Mouse (Mus musculus) brown adipose tissue, adult 24 weeks (tissue): Measurements from ENCODE around the gene Arhgap24. TPM values are rescaled to one million over a fixed set of nuclear protein-coding genes. Genes with fewer than 3 reads are reported as not detected.
A peak's percentile ranks its signal among the peaks of the same experiment; 100 is the strongest.

Experiments used
- H3K27ac ChIP-seq: fragments of 200-500 bp; replicated peaks from 2 replicates; pipeline ENCODE4 v1.5.1; 2012; ENCODE audit warnings: low read depth, mild to moderate bottlenecking, low read length
- H3K4me1 ChIP-seq: fragments of 200-500 bp; 2 replicates; pipeline ENCODE4 v1.6.1; 2012; ENCODE audit warnings: low read length, mixed read lengths; ENCODE audit not compliant: control insufficient read depth, insufficient read depth, insufficient read length
- H3K4me3 ChIP-seq: fragments of 200-500 bp; 2 replicates; pipeline ENCODE4 v1.5.1; 2012; ENCODE audit warnings: low read depth, mild to moderate bottlenecking, low read length, moderate library complexity; ENCODE audit not compliant: insufficient read depth
- polyA plus RNA-seq: library from polyadenylated mRNA; stranded (reverse); fragments of >200 nt; gene quantifications from 2 replicates; pipeline ENCODE4 v1.2.4, GENCODE M21; 2012; ENCODE audit not compliant: missing spikeins, insufficient read depth, insufficient read length

Gene Arhgap24
- polyA plus RNA-seq, 1 experiment, result 28.3 TPM

DNA sequence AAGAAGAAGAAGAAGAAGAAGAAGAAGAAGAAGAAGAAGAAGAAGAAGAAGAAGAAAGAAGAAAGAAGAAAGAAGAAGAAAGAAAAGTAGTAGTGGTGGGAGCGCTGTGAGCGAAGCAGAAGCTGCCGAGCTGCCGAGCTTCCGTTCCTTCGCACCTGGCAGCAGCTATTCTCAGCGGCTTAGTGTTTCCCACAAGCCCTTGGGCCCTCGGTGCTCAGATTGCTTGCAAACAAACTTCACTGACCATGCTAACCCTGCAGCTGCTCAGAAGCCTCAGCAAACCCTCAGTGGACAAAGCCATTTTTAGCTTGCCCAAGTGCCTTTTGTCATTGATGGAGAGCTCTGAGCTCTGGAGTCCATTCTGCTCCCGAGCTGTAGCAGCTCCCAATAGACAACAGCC is 54.1 kb downstream of the Arhgap24 start:
- Histone ChIP-seq H3K27ac (no peak overlapping the region), H3K4me3 (no peak overlapping the region), H3K4me1 (peaks cover 5% of the 10 kb centered on the region; the same call in 1 of the 2 replicates)

DNA sequence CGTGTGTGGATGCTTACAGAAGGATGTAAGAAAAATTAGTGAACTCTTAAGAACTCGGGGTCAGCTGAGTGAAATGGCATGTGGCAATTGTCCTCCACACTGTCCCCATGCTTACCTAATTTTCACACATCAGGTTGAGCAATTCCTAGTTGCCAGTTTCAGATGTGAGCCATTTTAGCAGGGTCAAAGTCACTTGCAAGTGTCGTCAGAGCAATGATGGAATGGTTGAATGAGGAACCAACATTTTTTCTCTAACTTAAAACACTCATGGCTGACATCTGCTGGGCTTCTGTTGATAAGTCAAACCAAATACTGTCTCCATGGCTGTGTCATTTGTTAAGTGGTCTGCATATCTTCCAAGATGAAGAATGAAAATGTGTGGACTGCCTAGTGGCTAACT is 56.6 kb downstream of the Arhgap24 start:
- Histone ChIP-seq H3K27ac (peak overlapping the region; percentile 64), H3K4me1 (peaks cover under 1% of the 10 kb centered on the region; the same call in 1 of the 2 replicates), H3K4me3 (no peak overlapping the region)

DNA sequence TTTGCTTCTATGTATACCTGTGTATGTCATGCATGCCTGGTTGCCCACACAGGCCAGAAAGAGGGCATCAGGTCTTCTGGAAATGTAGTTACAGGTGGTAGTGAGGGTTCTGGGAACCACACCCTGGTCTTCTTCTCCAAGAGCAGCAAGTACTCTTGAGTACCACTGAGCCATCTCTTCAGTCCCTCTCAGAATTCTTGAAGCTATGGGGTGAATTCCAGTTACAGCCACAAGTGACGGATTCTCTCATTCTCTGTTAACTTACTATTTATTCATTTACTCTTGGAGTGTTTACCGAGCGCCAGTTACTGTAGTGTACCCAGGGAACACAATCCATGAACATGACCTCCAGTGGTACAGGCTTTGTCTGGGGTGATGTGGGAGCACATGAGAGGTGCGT is 65.1 kb downstream of the Arhgap24 start:
- H3K4me1 ChIP-seq, result peaks cover 5% of the 10 kb centered on the region; the same call in 1 of the 2 replicates
- H3K27ac ChIP-seq, result no peak overlapping the region
- no peak overlapping the region for H3K4me3 ChIP-seq

DNA sequence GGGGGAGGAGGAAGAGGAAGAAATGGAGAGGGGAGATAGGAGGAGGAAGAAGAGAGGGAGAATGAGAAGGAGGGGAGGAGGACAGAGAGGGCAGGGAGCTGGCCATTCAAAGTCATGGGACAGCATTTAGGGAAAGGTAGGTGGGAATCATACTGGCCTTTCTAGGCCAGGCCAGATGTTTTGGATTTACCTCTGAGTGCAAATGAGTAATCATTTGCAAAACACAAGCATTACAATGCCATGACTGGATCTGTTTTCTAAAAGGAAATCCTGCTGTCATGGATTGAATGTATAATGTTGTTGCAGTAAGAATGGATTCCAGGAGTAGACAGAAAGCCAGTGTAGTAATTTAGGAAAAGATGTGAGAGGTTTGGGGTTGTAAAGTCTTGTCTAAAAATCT is 66.6 kb downstream of the Arhgap24 start:
- no peak overlapping the region for H3K27ac ChIP-seq
- H3K4me3 ChIP-seq, result no peak overlapping the region
- H3K4me1 ChIP-seq, result peaks cover 5% of the 10 kb centered on the region; the same call in 1 of the 2 replicates

DNA sequence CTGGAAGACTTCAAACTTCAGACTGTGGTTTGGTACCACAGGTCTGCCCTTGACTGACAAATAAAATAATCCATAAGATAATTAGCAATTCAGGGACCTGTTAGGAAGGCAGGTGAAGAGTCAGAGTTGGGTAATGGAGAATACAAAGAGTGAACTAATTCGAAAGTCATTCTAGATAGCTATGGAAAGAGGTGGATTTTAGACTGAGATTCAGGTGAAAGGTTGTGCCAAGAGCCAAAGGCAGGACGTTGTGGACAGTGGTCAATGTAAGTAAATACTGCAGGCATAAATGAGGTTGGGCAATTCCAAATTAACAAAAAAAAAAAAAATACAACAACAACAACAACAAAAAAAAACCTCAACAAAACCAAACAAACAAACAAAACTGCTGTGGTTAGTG is 67.2 kb downstream of the Arhgap24 start:
- Histone ChIP-seq H3K4me1 (peaks cover 5% of the 10 kb centered on the region; the same call in 1 of the 2 replicates), H3K27ac (no peak overlapping the region)

DNA sequence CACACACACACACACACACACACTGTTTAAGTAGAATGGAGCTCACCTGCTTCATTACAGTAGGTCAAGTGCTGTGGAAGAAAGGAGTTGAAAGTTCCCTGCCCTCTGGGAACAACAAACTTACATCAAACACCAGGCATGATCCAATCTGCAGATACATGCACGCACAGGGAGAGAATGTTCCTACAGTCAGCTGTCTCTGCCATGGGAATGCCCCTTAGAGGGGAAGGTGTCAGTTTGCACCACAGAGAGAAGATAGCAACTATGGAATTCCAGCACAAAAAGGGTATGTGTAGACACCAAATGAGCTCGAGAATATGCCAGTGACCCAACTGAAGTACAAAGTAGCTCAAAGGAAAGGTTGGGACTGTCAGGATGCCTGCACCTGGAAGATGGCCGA is 69.0 kb downstream of the Arhgap24 start:
- Histone ChIP-seq H3K4me1 (0 out of 2 replicates have a peak, but pooled peaks cover 3% of the 10 kb centered on the region), H3K4me3 (no peak overlapping the region), H3K27ac (no peak overlapping the region)

More for the DNA sequence above, 67.2 kb downstream of the Arhgap24 start:
- no peak overlapping the region for H3K4me3 ChIP-seq

DNA sequence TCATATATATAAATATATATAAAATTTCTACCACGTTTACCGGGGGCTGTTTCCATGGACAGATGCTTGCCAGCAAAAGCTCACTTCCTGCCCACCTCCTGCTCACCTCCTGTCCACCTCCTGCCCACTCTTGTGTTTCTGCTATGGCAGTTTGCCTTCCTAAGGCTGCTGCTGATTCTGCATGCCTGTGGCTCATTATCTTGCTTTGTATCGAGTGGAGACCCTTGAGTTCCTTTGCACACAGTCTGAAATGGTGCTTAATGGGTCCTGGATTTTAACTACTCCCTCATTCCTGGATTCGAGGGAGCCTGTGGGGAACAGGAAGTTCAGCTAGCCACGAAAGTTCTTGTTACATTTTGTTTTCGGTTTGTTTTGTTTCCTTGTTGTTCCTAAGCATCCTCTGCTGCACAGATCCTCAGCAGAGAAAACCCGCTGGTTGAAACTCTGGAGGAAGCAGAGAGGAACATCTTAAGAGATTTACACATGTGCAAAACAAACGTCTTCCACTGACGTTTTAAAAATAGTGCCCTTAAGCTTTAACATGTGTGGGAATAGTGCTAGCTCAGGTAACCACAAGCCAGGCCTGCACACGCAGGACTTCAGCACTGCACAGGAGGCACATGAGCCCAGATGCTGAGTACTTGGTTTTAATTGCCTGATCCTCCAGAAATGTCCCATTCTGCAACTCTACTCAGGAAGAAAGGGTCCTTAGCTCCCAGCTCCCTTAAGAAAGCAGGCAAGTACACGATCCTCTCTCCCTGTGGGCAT is 69.9 kb downstream of the Arhgap24 start:
- no peak overlapping the region for H3K4me3 ChIP-seq
- no peak overlapping the region for H3K27ac ChIP-seq
- 0 out of 2 replicates have a peak, but pooled peaks cover 3% of the 10 kb centered on the region for H3K4me1 ChIP-seq

DNA sequence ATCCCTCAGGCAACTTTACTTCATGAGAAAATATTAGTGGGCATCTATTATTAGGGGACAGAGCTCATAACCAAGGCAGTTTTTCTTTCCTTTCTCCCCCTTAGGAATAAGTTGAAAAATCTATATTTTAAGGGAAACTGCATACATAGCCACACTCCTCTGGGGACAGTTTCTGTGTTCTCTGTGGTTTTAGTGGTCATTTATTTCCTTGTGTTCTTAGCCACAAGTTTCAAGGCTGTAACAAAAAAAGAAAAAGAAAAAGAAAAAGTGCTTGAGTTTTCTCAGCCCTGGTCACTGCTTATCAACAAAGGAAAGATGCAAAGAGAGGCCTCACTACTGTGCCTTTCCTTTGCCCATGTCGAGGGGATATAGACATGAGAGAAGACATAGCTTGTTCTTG is 71.3 kb downstream of the Arhgap24 start:
- 0 out of 2 replicates have a peak, but pooled peaks cover 3% of the 10 kb centered on the region for H3K4me1 ChIP-seq
- no peak overlapping the region for H3K27ac ChIP-seq
- H3K4me3 ChIP-seq, result no peak overlapping the region

DNA sequence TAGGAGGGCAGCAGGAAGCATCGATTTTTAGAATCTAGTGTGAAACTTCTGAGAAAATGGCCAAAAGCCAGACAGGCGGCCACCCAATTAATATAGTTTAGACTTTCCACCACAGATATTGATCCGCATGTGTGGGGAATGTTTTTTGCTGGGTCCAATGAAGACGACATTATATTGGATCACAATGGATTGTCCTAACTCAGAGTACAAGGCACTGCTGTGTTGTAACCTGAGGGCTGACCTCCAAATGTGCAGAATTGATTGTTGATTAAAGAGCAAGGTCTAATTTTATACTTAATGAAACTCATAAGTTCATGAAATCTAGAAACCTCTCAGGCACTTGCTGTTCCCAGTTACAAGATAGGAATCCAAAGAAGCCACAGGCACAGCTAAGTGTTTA is 74.8 kb downstream of the Arhgap24 start:
- Histone ChIP-seq H3K27ac (no peak overlapping the region), H3K4me3 (no peak overlapping the region), H3K4me1 (no peaks in the 10 kb centered on the region)

DNA sequence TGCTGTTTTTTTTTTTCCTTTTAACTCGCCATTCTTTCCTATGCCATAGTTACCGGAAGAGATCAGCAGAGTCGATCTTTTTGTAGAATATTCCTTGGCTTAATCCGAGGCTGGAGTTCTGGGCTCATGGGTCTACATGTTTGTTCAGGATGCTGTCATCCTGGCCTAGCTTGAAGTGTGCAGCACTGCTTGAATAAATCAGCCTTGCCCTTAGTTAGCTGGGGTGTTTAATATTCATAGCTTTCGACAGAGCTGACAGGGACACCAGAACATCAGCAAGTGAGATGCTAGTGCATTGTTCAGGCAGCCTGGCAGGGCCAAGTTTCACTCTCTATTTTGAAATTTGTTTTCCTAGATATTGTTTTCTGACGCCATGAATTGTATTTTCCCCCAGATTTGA is 79.1 kb downstream of the Arhgap24 start:
- Histone ChIP-seq H3K4me3 (no peak overlapping the region), H3K27ac (no peak overlapping the region), H3K4me1 (0 out of 2 replicates have a peak, but pooled peaks cover 2% of the 10 kb centered on the region)

DNA sequence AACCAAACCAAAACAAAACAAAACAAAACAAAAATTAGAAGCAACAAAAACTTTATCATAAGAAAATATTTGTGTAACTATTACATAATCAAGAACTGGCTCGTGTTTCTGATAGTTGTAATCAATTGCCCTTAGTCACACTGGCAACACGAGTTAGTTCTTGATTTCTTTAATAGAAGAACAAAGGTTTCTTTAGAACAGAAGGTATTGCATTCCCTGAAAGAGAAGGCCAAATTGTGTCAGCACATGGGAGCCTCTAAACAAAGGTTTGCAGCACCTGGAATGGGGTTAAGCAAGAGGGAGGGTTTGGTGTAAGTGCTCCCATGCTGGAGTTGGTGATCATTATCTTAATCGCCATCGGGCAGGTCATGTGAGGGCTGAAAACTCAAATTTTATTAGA is 82.8 kb downstream of the Arhgap24 start:
- H3K4me3 ChIP-seq, result no peak overlapping the region
- peak overlapping the region; percentile 62; the same call in 1 of the 2 replicates for H3K27ac ChIP-seq
- H3K4me1 ChIP-seq, result peaks cover 4% of the 10 kb centered on the region

DNA sequence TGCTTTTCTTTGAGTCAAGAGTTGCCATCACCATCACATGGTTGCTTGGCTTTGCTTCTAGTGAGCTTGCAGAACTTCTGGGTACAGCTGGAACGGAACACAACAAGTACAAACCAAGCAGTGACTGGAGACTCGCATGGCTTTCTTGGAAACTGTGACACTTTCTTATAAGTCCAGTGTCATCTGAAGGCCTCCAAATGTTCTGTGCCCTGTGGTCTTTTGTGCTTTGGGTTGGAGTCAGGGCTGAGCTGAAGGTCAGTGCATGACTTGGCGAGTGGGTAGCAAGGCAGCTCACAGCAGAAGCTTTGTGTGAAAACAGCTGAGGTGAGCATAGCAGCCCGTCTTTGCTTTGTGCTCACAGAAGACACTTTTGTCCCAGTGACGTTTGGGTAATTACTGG is 87.6 kb downstream of the Arhgap24 start:
- peak overlapping the region; percentile 55 for H3K27ac ChIP-seq
- peaks cover 17% of the 10 kb centered on the region for H3K4me1 ChIP-seq
- H3K4me3 ChIP-seq, result no peak overlapping the region

DNA sequence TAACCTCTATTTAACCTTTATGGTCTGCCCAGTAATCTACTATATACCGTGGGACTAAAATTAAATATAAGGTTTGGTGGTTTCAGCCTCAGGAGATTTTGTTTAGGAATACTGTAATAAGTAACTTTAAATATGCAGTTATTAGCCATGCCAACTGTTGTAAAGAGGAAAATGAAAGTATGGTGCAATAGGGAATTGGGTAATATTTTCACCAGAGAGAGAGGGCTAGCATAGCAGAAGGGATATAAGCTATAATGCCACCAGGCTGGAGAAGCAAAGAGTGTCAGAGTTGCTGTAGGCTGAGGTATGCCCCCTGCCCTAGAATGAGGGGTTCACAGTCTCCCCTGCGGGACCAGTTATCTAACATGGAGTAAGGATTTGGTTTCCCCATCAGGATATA is 90.3 kb downstream of the Arhgap24 start:
- no peak overlapping the region for H3K4me3 ChIP-seq
- peak overlapping the region; percentile 70 for H3K27ac ChIP-seq
- peaks cover 15% of the 10 kb centered on the region for H3K4me1 ChIP-seq

DNA sequence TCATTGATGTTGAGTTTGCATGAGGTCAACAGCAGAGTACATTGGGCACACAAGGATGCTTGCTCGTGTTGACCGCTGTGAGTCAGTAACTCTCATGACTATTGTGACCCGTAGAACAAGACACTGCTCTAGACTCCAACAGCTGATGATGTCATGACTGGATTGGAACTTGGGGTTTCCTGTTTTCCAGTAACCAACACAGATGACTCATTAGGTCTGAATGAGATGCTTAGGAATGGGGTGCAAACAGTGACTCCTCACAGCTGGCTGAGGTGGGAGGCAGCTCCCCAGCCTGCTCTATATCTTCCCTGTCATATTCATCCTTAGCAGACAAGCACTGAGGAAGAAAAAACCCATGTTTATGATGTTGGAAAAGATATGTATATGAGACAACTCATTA is 95.6 kb downstream of the Arhgap24 start:
- 0 out of 2 replicates have a peak overlapping the region, but pooled peaks have one; percentile 12 for H3K27ac ChIP-seq
- no peak overlapping the region for H3K4me3 ChIP-seq
- peaks cover 2% of the 10 kb centered on the region; the same call in 1 of the 2 replicates for H3K4me1 ChIP-seq

DNA sequence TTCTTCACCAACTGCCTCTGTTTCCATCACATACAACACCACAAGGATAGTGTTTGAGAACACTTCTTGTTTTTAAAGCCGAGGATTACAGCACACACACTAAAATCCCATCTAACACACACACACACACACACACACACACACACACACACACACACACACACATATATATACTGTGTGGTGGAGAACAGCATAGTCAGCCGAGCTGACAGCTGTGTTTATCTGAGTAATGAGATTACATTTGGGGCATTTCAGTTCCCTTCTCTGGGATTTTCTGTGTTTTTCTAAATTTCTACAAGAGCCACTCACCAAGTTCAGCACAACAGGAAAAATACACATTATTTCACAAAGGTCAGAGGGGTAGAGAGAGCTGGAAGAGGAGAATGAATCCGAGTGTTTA is 96.5 kb downstream of the Arhgap24 start:
- Histone ChIP-seq H3K4me3 (no peak overlapping the region), H3K4me1 (no peaks in the 10 kb centered on the region), H3K27ac (no peak overlapping the region)

DNA sequence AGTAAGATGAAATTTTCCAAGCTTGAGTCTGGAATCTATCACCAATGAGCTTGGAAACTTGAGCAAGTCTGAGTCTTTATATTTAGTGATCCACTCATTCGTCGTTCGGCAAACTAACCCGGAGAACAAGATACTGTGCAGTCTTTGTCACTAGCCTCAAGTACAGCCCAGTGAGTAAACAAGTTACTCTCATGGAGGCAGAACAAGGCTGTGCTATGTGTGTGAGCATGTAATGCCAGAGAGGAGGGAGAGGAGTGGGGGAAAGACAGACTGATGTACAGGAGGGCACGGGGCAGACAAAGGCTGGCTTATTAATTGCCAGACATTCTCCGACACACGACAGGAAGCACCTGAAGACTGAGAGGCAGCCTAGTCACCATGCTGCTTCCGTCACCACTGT is 97.2 kb downstream of the Arhgap24 start:
- H3K4me3 ChIP-seq, result no peak overlapping the region
- H3K27ac ChIP-seq, result no peak overlapping the region
- no peaks in the 10 kb centered on the region for H3K4me1 ChIP-seq
